ENCODE assay signal across 13 mouse cellular contexts in the genomic region with DNA sequence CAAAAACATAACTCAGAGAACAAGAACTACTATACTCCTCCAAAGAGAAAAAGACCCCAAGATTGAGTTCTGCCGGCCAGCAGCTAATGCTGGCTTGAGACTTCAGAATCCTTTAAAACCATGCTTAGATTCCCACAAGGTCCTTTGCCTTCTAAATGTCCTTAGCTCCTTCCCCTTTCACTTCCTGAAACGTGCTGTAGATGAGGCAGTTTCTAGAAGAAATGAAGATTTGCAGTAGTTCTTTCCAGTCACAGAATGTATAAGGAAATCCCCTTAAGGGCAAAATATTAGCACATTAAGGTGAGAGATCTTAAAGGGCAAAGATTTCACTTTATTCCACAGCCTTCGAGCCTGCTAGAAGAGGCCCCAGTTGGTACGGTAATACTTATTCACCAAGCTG. TPM values are rescaled to one million over a fixed set of nuclear protein-coding genes. Genes with fewer than 3 reads are reported as not detected.
A peak's percentile ranks its signal among the peaks of the same experiment; 100 is the strongest.
DNase-seq lines count a peak whose midpoint lies in the region; ATAC-seq and TF ChIP-seq lines count a peak whose summit lies in the region.
"Had no signal": no experiment of that assay in that cellular context is flagged by ENCODE, and none has a peak within 500 bp of the region (broad histone marks: within the 10 kb centered on the region; RNA-seq: fewer than 3 reads in every experiment).

No protein-coding gene starts in this region.

- no peak for DNase-seq in hindbrain, embryonic 11.5 days (ENCODE audit: low spot score)
- DNase-seq in spleen, adult 2 months (ENCODE audit: low read depth in 1 of 2, low spot score in 2 of 2) = no peak
- DNase-seq in spleen, postnatal 14 days (ENCODE audit: low spot score in 2 of 2) = no peak
- DNase-seq in liver, embryonic 11.5 days (ENCODE audit: low spot score) = no peak
- no peak for DNase-seq in layer of hippocampus, postnatal 14 days (ENCODE audit: low spot score in 2 of 2)
- DNase-seq in Muller cell, postnatal 12 days (ENCODE audit: inconsistent ontology term) = no peak
- DNase-seq: cerebellum, adult 11 months; thymus, adult 2 months had no signal

- no peaks in the 10 kb centered on the region; the same call in 1 of the 2 replicates for H3K4me1 ChIP-seq in hindbrain, embryonic 11.5 days (replicated peaks; ENCODE audit: control insufficient read depth, insufficient read depth, low read length)
- peaks cover 13% of the 10 kb centered on the region for H3K4me1 ChIP-seq in hindbrain, embryonic 16.5 days (ENCODE audit: control insufficient read depth, insufficient read depth, low read depth, low read length)
- H3K4me1 ChIP-seq in spleen, adult 2 months (ENCODE audit: control insufficient read depth, insufficient read depth, insufficient read length) = peaks cover 3% of the 10 kb centered on the region; the same call in 1 of the 2 replicates
- peaks cover 9% of the 10 kb centered on the region; the same call in 1 of the 2 replicates for H3K4me1 ChIP-seq in liver, embryonic 11.5 days (replicated peaks; ENCODE audit: control insufficient read depth, insufficient read depth, low read length)
- H3K4me1 ChIP-seq in stomach, embryonic 16.5 days (ENCODE audit: control insufficient read depth, insufficient read depth, low read length) = 0 out of 2 replicates have a peak, but pooled peaks cover 5% of the 10 kb centered on the region

- TF ChIP-seq CTCF in spleen, adult 2 months (IDR thresholded peaks at IDR 0.05; ENCODE audit: extremely low read depth, insufficient read depth, insufficient read length, insufficient replicate concordance) = no peak

- ATAC-seq in hindbrain, embryonic 11.5 days (ENCODE audit: low FRiP score) = no peak
- no peak for ATAC-seq in hindbrain, embryonic 16.5 days
- no peak for ATAC-seq in liver, embryonic 11.5 days (replicated peaks; ENCODE audit: low FRiP score)
- ATAC-seq in stomach, embryonic 16.5 days (ENCODE audit: insufficient read depth, low FRiP score) = no peak
- ATAC-seq: activated CD4-positive, CD25-positive, alpha-beta regulatory T cell, adult 4 months; CD4-positive, CD25-positive, alpha-beta regulatory T cell, adult 4 months; forebrain, embryonic 13.5 days had no signal

- H3K4me2 ChIP-seq in hindbrain, embryonic 11.5 days (replicated peaks; ENCODE audit: low read depth, low read length) = no peak overlapping the region
- no peak overlapping the region for H3K4me2 ChIP-seq in hindbrain, embryonic 16.5 days (ENCODE audit: low read length)
- peak overlapping the region; percentile 79 for H3K4me2 ChIP-seq in liver, embryonic 11.5 days
- H3K4me2 ChIP-seq in stomach, embryonic 16.5 days (ENCODE audit: low read depth, low read length) = no peak overlapping the region

- TF ChIP-seq POLR2A in spleen, adult 2 months (IDR thresholded peaks at IDR 0.05; ENCODE audit: low read depth, low read length) = no peak

- H3K27me3 ChIP-seq in hindbrain, embryonic 11.5 days (ENCODE audit: control insufficient read depth, insufficient read depth, low read length) = no peaks in the 10 kb centered on the region
- H3K27me3 ChIP-seq in hindbrain, embryonic 16.5 days (replicated peaks; ENCODE audit: control insufficient read depth, insufficient read depth, low read length) = no peaks in the 10 kb centered on the region
- no peaks in the 10 kb centered on the region for H3K27me3 ChIP-seq in spleen, adult 2 months (ENCODE audit: control insufficient read depth, insufficient read depth, low read length)
- H3K27me3 ChIP-seq in liver, embryonic 11.5 days (replicated peaks; ENCODE audit: control insufficient read depth, insufficient read depth, low read length) = no peaks in the 10 kb centered on the region
- H3K27me3 ChIP-seq in stomach, embryonic 16.5 days (ENCODE audit: control insufficient read depth, insufficient read depth, low read length) = no peaks in the 10 kb centered on the region
- H3K27me3 ChIP-seq: forebrain, embryonic 13.5 days had no signal

- no peaks in the 10 kb centered on the region for H3K9me3 ChIP-seq in hindbrain, embryonic 11.5 days (ENCODE audit: control insufficient read depth, low read length)
- no peaks in the 10 kb centered on the region for H3K9me3 ChIP-seq in hindbrain, embryonic 16.5 days (ENCODE audit: control insufficient read depth, low read length)
- H3K9me3 ChIP-seq in liver, embryonic 11.5 days (ENCODE audit: control insufficient read depth, low read length) = no peaks in the 10 kb centered on the region
- no peaks in the 10 kb centered on the region for H3K9me3 ChIP-seq in stomach, embryonic 16.5 days (replicated peaks; ENCODE audit: control insufficient read depth, low read length)
- H3K9me3 ChIP-seq: forebrain, embryonic 13.5 days had no signal

- H3K27ac ChIP-seq in hindbrain, embryonic 11.5 days (ENCODE audit: low read depth, low read length) = 0 out of 2 replicates have a peak overlapping the region, but pooled peaks have one; percentile 54
- H3K27ac ChIP-seq in hindbrain, embryonic 16.5 days (ENCODE audit: low read depth, low read length) = no peak overlapping the region
- peak overlapping the region; percentile 92; the same call in 1 of the 2 replicates for H3K27ac ChIP-seq in spleen, adult 2 months (ENCODE audit: insufficient read depth, low read length)
- H3K27ac ChIP-seq in liver, embryonic 11.5 days (ENCODE audit: low read depth, low read length) = 0 out of 2 replicates have a peak overlapping the region, but pooled peaks have one; percentile 70
- peak overlapping the region; percentile 94; the same call in 1 of the 2 replicates for H3K27ac ChIP-seq in stomach, embryonic 16.5 days (ENCODE audit: low read length)

- no peak overlapping the region for H3K4me3 ChIP-seq in hindbrain, embryonic 11.5 days (ENCODE audit: low read depth, low read length)
- no peak overlapping the region for H3K4me3 ChIP-seq in hindbrain, embryonic 16.5 days (ENCODE audit: low read length)
- H3K4me3 ChIP-seq in spleen, adult 2 months (ENCODE audit: extremely low read depth, insufficient read depth, insufficient read length) = no peak overlapping the region
- no peak overlapping the region; the same call in 1 of the 2 replicates for H3K4me3 ChIP-seq in liver, embryonic 11.5 days (ENCODE audit: low read depth, low read length)
- no peak overlapping the region for H3K4me3 ChIP-seq in stomach, embryonic 16.5 days (replicated peaks; ENCODE audit: low read length)

- 87% methylated on average over 4 of the region's 4 CpGs for WGBS in hindbrain, embryonic 11.5 days
- WGBS in hindbrain, embryonic 16.5 days = 88% methylated on average over 4 of the region's 4 CpGs
- WGBS in spleen, adult 2 months = 70% methylated on average over 4 of the region's 4 CpGs
- WGBS in liver, embryonic 11.5 days = 77% methylated on average over 4 of the region's 4 CpGs
- 83% methylated on average over 4 of the region's 4 CpGs for WGBS in stomach, embryonic 16.5 days

- H3K9ac ChIP-seq in hindbrain, embryonic 11.5 days (ENCODE audit: low read depth, low read length) = no peak overlapping the region
- H3K9ac ChIP-seq in hindbrain, embryonic 16.5 days (ENCODE audit: low read depth, low read length) = no peak overlapping the region
- H3K9ac ChIP-seq in liver, embryonic 11.5 days (ENCODE audit: low read depth, low read length) = no peak overlapping the region
- 0 out of 2 replicates have a peak overlapping the region, but pooled peaks have one; percentile 83 for H3K9ac ChIP-seq in stomach, embryonic 16.5 days (ENCODE audit: low read length)

- peaks cover 9% of the 10 kb centered on the region; the same call in 1 of the 2 replicates for H3K36me3 ChIP-seq in hindbrain, embryonic 11.5 days (ENCODE audit: control insufficient read depth, insufficient read depth, low read length)
- peaks cover 11% of the 10 kb centered on the region for H3K36me3 ChIP-seq in hindbrain, embryonic 16.5 days (ENCODE audit: control insufficient read depth, insufficient read depth, low read length)
- peaks cover 15% of the 10 kb centered on the region for H3K36me3 ChIP-seq in spleen, adult 2 months (ENCODE audit: control insufficient read depth, insufficient read depth, low read length)
- peaks cover 25% of the 10 kb centered on the region for H3K36me3 ChIP-seq in liver, embryonic 11.5 days (ENCODE audit: control insufficient read depth, insufficient read depth, low read length)
- H3K36me3 ChIP-seq in stomach, embryonic 16.5 days (ENCODE audit: control insufficient read depth, insufficient read depth, low read length) = 0 out of 2 replicates have a peak, but pooled peaks cover 12% of the 10 kb centered on the region

RNA-seq across cellular contexts. Expression of a gene that starts 1.2 kb away (rescaled TPM):
- 178 and 182 TPM in 2 replicates for polyA plus RNA-seq in hindbrain, embryonic 11.5 days (2014; fragmentation: Nextera tagmentation; extraction: Ambion mirVana)
- 114 TPM in 2 replicates for polyA plus RNA-seq in hindbrain, embryonic 16.5 days (2015; fragmentation: Nextera tagmentation; extraction: Ambion mirVana)
- 25.1 and 28.1 TPM in 2 replicates for polyA plus RNA-seq in spleen, adult 2 months (2012; rRNA removed)
- 187 TPM in 2 replicates for polyA plus RNA-seq in liver, embryonic 11.5 days (2014; fragmentation: Nextera tagmentation; extraction: Ambion mirVana)
- polyA plus RNA-seq in stomach, embryonic 16.5 days (2015; fragmentation: Nextera tagmentation; extraction: Ambion mirVana) = 126 and 132 TPM in 2 replicates
- 10 to 100 TPM; 67.8 to 71.8 TPM for total RNA-seq in layer of hippocampus, postnatal 14 days (2021)

RNA-seq across cellular contexts. Expression of a gene that starts 36.5 kb away (rescaled TPM):
- 12.0 and 19.1 TPM in 2 replicates for polyA plus RNA-seq in hindbrain, embryonic 11.5 days (2014; fragmentation: Nextera tagmentation; extraction: Ambion mirVana)
- 15.1 and 15.5 TPM in 2 replicates for polyA plus RNA-seq in hindbrain, embryonic 16.5 days (2015; fragmentation: Nextera tagmentation; extraction: Ambion mirVana)
- polyA plus RNA-seq in spleen, adult 2 months (2012; rRNA removed) = 49.3 and 66.0 TPM in 2 replicates
- polyA plus RNA-seq in liver, embryonic 11.5 days (2014; fragmentation: Nextera tagmentation; extraction: Ambion mirVana) = 7.7 and 9.1 TPM in 2 replicates
- 11.6 and 12.3 TPM in 2 replicates for polyA plus RNA-seq in stomach, embryonic 16.5 days (2015; fragmentation: Nextera tagmentation; extraction: Ambion mirVana)
- total RNA-seq in layer of hippocampus, postnatal 14 days (2021) = 10 to 100 TPM; 77.3 to 93.0 TPM

RNA-seq across cellular contexts. Expression of a gene that starts 51.6 kb away (rescaled TPM):
- 223 and 230 TPM in 2 replicates for polyA plus RNA-seq in hindbrain, embryonic 11.5 days (2014; fragmentation: Nextera tagmentation; extraction: Ambion mirVana)
- polyA plus RNA-seq in hindbrain, embryonic 16.5 days (2015; fragmentation: Nextera tagmentation; extraction: Ambion mirVana) = 207 TPM in 2 replicates
- 24.0 and 24.5 TPM in 2 replicates for polyA plus RNA-seq in spleen, adult 2 months (2012; rRNA removed)
- 159 and 173 TPM in 2 replicates for polyA plus RNA-seq in liver, embryonic 11.5 days (2014; fragmentation: Nextera tagmentation; extraction: Ambion mirVana)
- 157 and 158 TPM in 2 replicates for polyA plus RNA-seq in stomach, embryonic 16.5 days (2015; fragmentation: Nextera tagmentation; extraction: Ambion mirVana)
- total RNA-seq in layer of hippocampus, postnatal 14 days (2021) = 10 to 100 TPM; 81.6 to 84.9 TPM

RNA-seq across cellular contexts. Expression of a gene that starts 52.6 kb away (rescaled TPM):
- 203 and 230 TPM in 2 replicates for polyA plus RNA-seq in hindbrain, embryonic 11.5 days (2014; fragmentation: Nextera tagmentation; extraction: Ambion mirVana)
- 105 and 122 TPM in 2 replicates for polyA plus RNA-seq in hindbrain, embryonic 16.5 days (2015; fragmentation: Nextera tagmentation; extraction: Ambion mirVana)
- 81.5 and 85.5 TPM in 2 replicates for polyA plus RNA-seq in spleen, adult 2 months (2012; rRNA removed)
- polyA plus RNA-seq in liver, embryonic 11.5 days (2014; fragmentation: Nextera tagmentation; extraction: Ambion mirVana) = 220 and 229 TPM in 2 replicates
- polyA plus RNA-seq in stomach, embryonic 16.5 days (2015; fragmentation: Nextera tagmentation; extraction: Ambion mirVana) = 141 and 142 TPM in 2 replicates
- 100 to 1,000 TPM; 182 to 186 TPM for total RNA-seq in layer of hippocampus, postnatal 14 days (2021)
